Mouse (Mus musculus): ENCODE data around the gene Ube2cbp. TPM values are rescaled to one million over a fixed set of nuclear protein-coding genes. Genes with fewer than 3 reads are reported as not detected.

The Ube2cbp gene
- polyA plus RNA-seq, 1 experiment: not detected

- Histone ChIP-seq H3K4me1 (ENCODE audit: control insufficient read depth) (no peaks in the 10 kb centered on the region), H3K4me3 (replicated peaks) (no peak overlapping the region), H3K36me3 (ENCODE audit: control insufficient read depth) (no peaks in the 10 kb centered on the region), H3K9me3 (ENCODE audit: control insufficient read depth, low read length) (no peaks in the 10 kb centered on the region), H3K27me3 (ENCODE audit: control insufficient read depth) (no peaks in the 10 kb centered on the region)
- TF ChIP-seq GATA1 (IDR thresholded peaks at IDR 0.05; ENCODE audit: low read length) (no peak), TAL1 (IDR thresholded peaks at IDR 0.05; ENCODE audit: low read length) (no peak)
Measured at GRCm38 (mm10) chr9:86393586-86394272, 71.0 kb downstream of the Ube2cbp start.

GRCm38 (mm10) chr9:86391467-86391866, 73.3 kb downstream of the Ube2cbp start:
- H3K4me3 ChIP-seq (replicated peaks): no peak overlapping the region
- TF ChIP-seq TAL1 (IDR thresholded peaks at IDR 0.05; ENCODE audit: low read length) (no peak), GATA1 (IDR thresholded peaks at IDR 0.05; ENCODE audit: low read length) (no peak)
- no peaks in the 10 kb centered on the region for H3K9me3 ChIP-seq (ENCODE audit: control insufficient read depth, low read length)
- H3K36me3 ChIP-seq (ENCODE audit: control insufficient read depth): no peaks in the 10 kb centered on the region
- H3K4me1 ChIP-seq (ENCODE audit: control insufficient read depth): peaks cover 2% of the 10 kb centered on the region; the same call in 1 of the 2 replicates
- no peaks in the 10 kb centered on the region for H3K27me3 ChIP-seq (ENCODE audit: control insufficient read depth)

GRCm38 (mm10) chr9:86390713-86391112, 74.0 kb downstream of the Ube2cbp start:
- no peak for TF ChIP-seq TAL1 (IDR thresholded peaks at IDR 0.05; ENCODE audit: low read length)
- H3K4me3 ChIP-seq (replicated peaks): no peak overlapping the region
- no peaks in the 10 kb centered on the region for H3K27me3 ChIP-seq (ENCODE audit: control insufficient read depth)
- H3K9me3 ChIP-seq (ENCODE audit: control insufficient read depth, low read length): no peaks in the 10 kb centered on the region
- peaks cover 2% of the 10 kb centered on the region; the same call in 1 of the 2 replicates for H3K4me1 ChIP-seq (ENCODE audit: control insufficient read depth)
- H3K36me3 ChIP-seq (ENCODE audit: control insufficient read depth): no peaks in the 10 kb centered on the region

GRCm38 (mm10) chr9:86388538-86388937, 76.2 kb downstream of the Ube2cbp start:
- Histone ChIP-seq H3K36me3 (ENCODE audit: control insufficient read depth) (no peaks in the 10 kb centered on the region), H3K4me3 (replicated peaks) (no peak overlapping the region), H3K9me3 (ENCODE audit: control insufficient read depth, low read length) (no peaks in the 10 kb centered on the region), H3K4me1 (ENCODE audit: control insufficient read depth) (peaks cover 2% of the 10 kb centered on the region; the same call in 1 of the 2 replicates), H3K27me3 (ENCODE audit: control insufficient read depth) (no peaks in the 10 kb centered on the region)
- TF ChIP-seq TAL1 (IDR thresholded peaks at IDR 0.05; ENCODE audit: low read length) (no peak), GATA1 (IDR thresholded peaks at IDR 0.05; ENCODE audit: low read length) (no peak)

GRCm38 (mm10) chr9:86376923-86377322, 87.8 kb downstream of the Ube2cbp start:
- no peaks in the 10 kb centered on the region for H3K36me3 ChIP-seq (ENCODE audit: control insufficient read depth)
- no peak overlapping the region for H3K4me3 ChIP-seq (replicated peaks)
- H3K27me3 ChIP-seq (ENCODE audit: control insufficient read depth): no peaks in the 10 kb centered on the region
- H3K4me1 ChIP-seq (ENCODE audit: control insufficient read depth): no peaks in the 10 kb centered on the region
- TF ChIP-seq GATA1 (IDR thresholded peaks at IDR 0.05; ENCODE audit: low read length): no peak
- TF ChIP-seq TAL1 (IDR thresholded peaks at IDR 0.05; ENCODE audit: low read length): no peak
- H3K9me3 ChIP-seq (ENCODE audit: control insufficient read depth, low read length): no peaks in the 10 kb centered on the region

DNA sequence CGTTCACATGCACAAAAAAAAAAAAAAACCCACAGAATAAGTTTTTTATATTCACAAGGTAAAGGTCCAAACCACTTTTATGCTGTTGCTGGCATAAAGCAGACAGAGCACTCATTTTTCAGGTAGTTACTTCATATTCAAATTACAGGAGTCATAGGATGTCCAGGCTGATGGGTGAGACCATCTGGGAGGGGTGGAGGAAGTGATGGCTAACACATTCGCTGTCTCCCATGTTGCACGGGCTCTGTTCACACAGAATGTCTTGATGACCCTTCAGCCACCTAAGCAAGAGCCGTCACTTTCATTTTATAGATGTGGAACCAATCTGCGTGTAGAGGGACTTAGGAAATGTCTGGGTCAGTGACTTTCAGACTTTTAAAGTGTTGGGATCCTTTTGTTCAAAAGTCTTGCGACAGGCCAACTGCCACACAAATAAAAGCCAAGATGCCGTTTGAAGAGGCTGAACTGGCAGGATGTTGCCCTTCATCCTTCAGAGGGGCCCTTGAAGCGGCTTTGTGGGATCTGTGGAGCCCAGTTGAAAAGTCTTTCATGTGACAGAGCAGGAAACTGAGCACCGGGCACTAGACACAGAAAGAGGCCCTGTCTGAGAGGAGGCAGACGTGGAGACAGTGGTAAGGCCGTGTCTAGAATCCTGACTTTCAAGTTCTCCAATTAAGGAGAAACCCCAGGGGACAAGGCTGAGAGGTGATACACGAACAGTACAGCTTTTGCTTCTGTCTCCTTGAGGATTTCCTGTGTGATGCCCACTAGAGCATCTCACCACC, 91.8 kb downstream of the Ube2cbp start:
- H3K9me3 ChIP-seq (ENCODE audit: control insufficient read depth, low read length): no peaks in the 10 kb centered on the region
- TF ChIP-seq TAL1 (IDR thresholded peaks at IDR 0.05; ENCODE audit: low read length) (no peak), GATA1 (IDR thresholded peaks at IDR 0.05; ENCODE audit: low read length) (no peak)
- no peaks in the 10 kb centered on the region for H3K36me3 ChIP-seq (ENCODE audit: control insufficient read depth)
- H3K4me1 ChIP-seq (ENCODE audit: control insufficient read depth): no peaks in the 10 kb centered on the region
- H3K27me3 ChIP-seq (ENCODE audit: control insufficient read depth): no peaks in the 10 kb centered on the region
- H3K4me3 ChIP-seq (replicated peaks): no peak overlapping the region

GRCm38 (mm10) chr9:86369208-86369607, 95.5 kb downstream of the Ube2cbp start:
- no peak for TF ChIP-seq TAL1 (IDR thresholded peaks at IDR 0.05; ENCODE audit: low read length)
- TF ChIP-seq GATA1 (IDR thresholded peaks at IDR 0.05; ENCODE audit: low read length): no peak
- Histone ChIP-seq H3K4me3 (replicated peaks) (no peak overlapping the region), H3K9me3 (ENCODE audit: control insufficient read depth, low read length) (no peaks in the 10 kb centered on the region), H3K27me3 (ENCODE audit: control insufficient read depth) (no peaks in the 10 kb centered on the region), H3K4me1 (ENCODE audit: control insufficient read depth) (no peaks in the 10 kb centered on the region), H3K36me3 (ENCODE audit: control insufficient read depth) (no peaks in the 10 kb centered on the region)

- no peak overlapping the region for H3K4me3 ChIP-seq (replicated peaks)
- H3K36me3 ChIP-seq (ENCODE audit: control insufficient read depth): no peaks in the 10 kb centered on the region
- H3K9me3 ChIP-seq (ENCODE audit: control insufficient read depth, low read length): no peaks in the 10 kb centered on the region
- no peaks in the 10 kb centered on the region for H3K4me1 ChIP-seq (ENCODE audit: control insufficient read depth)
- TF ChIP-seq GATA1 (IDR thresholded peaks at IDR 0.05; ENCODE audit: low read length): no peak
- no peak for TF ChIP-seq TAL1 (IDR thresholded peaks at IDR 0.05; ENCODE audit: low read length)
- no peaks in the 10 kb centered on the region for H3K27me3 ChIP-seq (ENCODE audit: control insufficient read depth)
Measured at GRCm38 (mm10) chr9:86360536-86360935, 104.2 kb downstream of the Ube2cbp start.

DNA sequence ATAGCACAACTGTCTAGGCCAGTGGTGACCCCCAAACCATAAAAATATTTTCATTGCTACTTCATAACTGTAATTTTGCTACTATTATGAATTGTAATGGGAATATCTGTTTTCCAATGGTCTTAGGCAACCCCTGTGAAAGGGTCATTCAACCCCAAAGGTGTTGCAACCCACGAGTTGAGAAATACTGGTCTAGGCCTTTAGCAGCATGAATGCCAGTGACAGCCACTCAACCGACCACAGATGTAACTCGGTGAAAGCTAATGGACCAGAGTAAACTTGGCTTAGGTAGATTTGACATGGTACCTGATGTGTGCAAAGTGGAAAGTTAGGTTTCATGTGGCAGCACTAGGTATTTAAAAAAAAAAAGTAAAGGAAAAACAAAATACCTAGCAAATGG, 108.9 kb downstream of the Ube2cbp start:
- Histone ChIP-seq H3K36me3 (ENCODE audit: control insufficient read depth) (no peaks in the 10 kb centered on the region), H3K9me3 (ENCODE audit: control insufficient read depth, low read length) (no peaks in the 10 kb centered on the region), H3K27me3 (ENCODE audit: control insufficient read depth) (no peaks in the 10 kb centered on the region), H3K4me3 (replicated peaks) (no peak overlapping the region), H3K4me1 (ENCODE audit: control insufficient read depth) (no peaks in the 10 kb centered on the region)
- TF ChIP-seq GATA1 (IDR thresholded peaks at IDR 0.05; ENCODE audit: low read length): no peak
- TF ChIP-seq TAL1 (IDR thresholded peaks at IDR 0.05; ENCODE audit: low read length): no peak

Data from erythroblast, embryonic 14.5 days (primary cell).